Mouse (Mus musculus) gastrocnemius, adult 18-20 months (tissue): Measurements from ENCODE around the gene Tinagl1. TPM values are rescaled to one million over a fixed set of nuclear protein-coding genes. Genes with fewer than 3 reads are reported as not detected.

Experiments used
- DNase-seq: peaks from one replicate; pipeline ENCODE4 v3.0.0; 2021; ENCODE audit warnings: low spot score
- total RNA-seq, 2 experiments: library from RNA; stranded (reverse); gene quantifications; 2 replicates each; pipeline ENCODE4 v1.2.3; 2021

Gene Tinagl1
- total RNA-seq, 2 experiments from 2014 or later, result 27.5 to 40.5 TPM

- DNase-seq, result no peak
Observed at GRCm38 (mm10) chr4:130179876-130180275, 5.0 kb upstream of the Tinagl1 start.

- DNase-seq, result no peak
Observed at GRCm38 (mm10) chr4:130177536-130177935, 2.6 kb upstream of the Tinagl1 start.

- no peak for DNase-seq
Observed at GRCm38 (mm10) chr4:130177087-130177486, 2.2 kb upstream of the Tinagl1 start.

GRCm38 (mm10) chr4:130176156-130176720 is 1.3 kb upstream of the Tinagl1 start:
- no peak for DNase-seq

GRCm38 (mm10) chr4:130174335-130175031 is 439 bp downstream of the Tinagl1 start:
- DNase-seq, result peak; percentile 31

GRCm38 (mm10) chr4:130173911-130174311 is 1.0 kb downstream of the Tinagl1 start:
- DNase-seq, result no peak

- DNase-seq, result no peak
Observed at GRCm38 (mm10) chr4:130173060-130173822, 1.7 kb downstream of the Tinagl1 start.

- DNase-seq, result peak; percentile 55
Observed at GRCm38 (mm10) chr4:130171951-130172765, 2.8 kb downstream of the Tinagl1 start.

- no peak for DNase-seq
Observed at GRCm38 (mm10) chr4:130170362-130170761, 4.6 kb downstream of the Tinagl1 start.

- no peak for DNase-seq
Observed at GRCm38 (mm10) chr4:130169411-130169971, 5.4 kb downstream of the Tinagl1 start.

- peak; percentile 71 for DNase-seq
Observed at GRCm38 (mm10) chr4:130168280-130169183, 6.4 kb downstream of the Tinagl1 start.

GRCm38 (mm10) chr4:130167814-130168213 is 7.1 kb downstream of the Tinagl1 start:
- no peak for DNase-seq

GRCm38 (mm10) chr4:130167321-130167720 is 7.6 kb downstream of the Tinagl1 start:
- no peak for DNase-seq

- no peak for DNase-seq
Observed at GRCm38 (mm10) chr4:130166592-130166991, 8.3 kb downstream of the Tinagl1 start.

GRCm38 (mm10) chr4:130166061-130166460 is 8.9 kb downstream of the Tinagl1 start:
- no peak for DNase-seq

- no peak for DNase-seq
Observed at GRCm38 (mm10) chr4:130164121-130164520, 10.8 kb downstream of the Tinagl1 start.

- DNase-seq, result no peak
Observed at GRCm38 (mm10) chr4:130163391-130163861, 11.5 kb downstream of the Tinagl1 start.

- no peak for DNase-seq
Observed at GRCm38 (mm10) chr4:130161349-130161748, 13.6 kb downstream of the Tinagl1 start.

- DNase-seq, result no peak
Observed at GRCm38 (mm10) chr4:130156812-130157371, 18.0 kb downstream of the Tinagl1 start.

- DNase-seq, result no peak
Observed at GRCm38 (mm10) chr4:130154250-130154649, 20.7 kb downstream of the Tinagl1 start.
